Mouse (Mus musculus): ENCODE measurements around the gene Gabbr2. TPM values are rescaled to one million over a fixed set of nuclear protein-coding genes. Genes with fewer than 3 reads are reported as not detected.

Gene Gabbr2
- polyA plus RNA-seq, 1 experiment from 2014 or later, result 0.05 TPM

Other genes with a start within 250 kb of the Gabbr2 start
- 1.2 and 1.8 TPM in 2 replicates for gene Anks6, start 65.6 kb upstream of the Gabbr2 start, polyA plus RNA-seq (2015; fragmentation: Nextera tagmentation; extraction: Ambion mirVana)
- gene Galnt12, start 100.0 kb upstream of the Gabbr2 start, polyA plus RNA-seq (2015; fragmentation: Nextera tagmentation; extraction: Ambion mirVana), result 1.4 and 1.6 TPM in 2 replicates
- gene Col15a1, start 216.3 kb upstream of the Gabbr2 start, polyA plus RNA-seq (2015; fragmentation: Nextera tagmentation; extraction: Ambion mirVana), result 4.7 and 6.4 TPM in 2 replicates